Mouse (Mus musculus) limb, embryonic 13.5 days (tissue): Measurements from ENCODE around the gene Lcmt1. TPM values are rescaled to one million over a fixed set of nuclear protein-coding genes. Genes with fewer than 3 reads are reported as not detected.

Source experiments
- ATAC-seq: fragments of 200-750 bp; cut with Nextera tagmentation; 2 replicates; pipeline ENCODE4 v1.8.0; 2017; ENCODE audit warnings: low read depth, moderate number of reproducible peaks, moderate TSS enrichment; ENCODE audit not compliant: low FRiP score
- H3K27ac ChIP-seq: fragments of 300-500 bp; sonication (generic); 2 replicates; pipeline ENCODE4 v1.5.1; 2015; ENCODE audit warnings: inconsistent platforms, mild to moderate bottlenecking, moderate library complexity
- H3K27me3 ChIP-seq: fragments of 300-500 bp; sonication (generic); 2 replicates; pipeline ENCODE4 v1.6.1; 2015; ENCODE audit warnings: mild to moderate bottlenecking, inconsistent platforms
- H3K36me3 ChIP-seq: fragments of 300-500 bp; sonication (generic); 2 replicates; pipeline ENCODE4 v1.6.1; 2015; ENCODE audit warnings: inconsistent platforms, mild to moderate bottlenecking, moderate library complexity
- H3K4me1 ChIP-seq: fragments of 300-500 bp; sonication (generic); 2 replicates; pipeline ENCODE4 v1.6.1; 2015; ENCODE audit warnings: inconsistent platforms
- H3K4me2 ChIP-seq: fragments of 300-500 bp; sonication (generic); replicated peaks from 2 replicates; pipeline ENCODE4 v1.6.1; 2015; ENCODE audit warnings: inconsistent platforms, mild to moderate bottlenecking, moderate library complexity
- H3K4me3 ChIP-seq: fragments of 300-500 bp; sonication (generic); 2 replicates; pipeline ENCODE4 v1.5.1; 2015; ENCODE audit warnings: moderate library complexity, mild to moderate bottlenecking, inconsistent platforms
- H3K9ac ChIP-seq: fragments of 300-500 bp; sonication (generic); 2 replicates; pipeline ENCODE4 v1.6.1; 2015; ENCODE audit warnings: mild to moderate bottlenecking, inconsistent platforms
- H3K9me3 ChIP-seq: fragments of 300-500 bp; sonication (generic); 2 replicates; pipeline ENCODE4 v1.6.1; 2016; ENCODE audit warnings: inconsistent platforms
- WGBS: fragments of 180-500 bp; shearing (Covaris S2); methylation state at CpG from one replicate; pipeline ENCODE4 v1.1.7; 2015; 5-methylcytosine and 5-hydroxymethylcytosine counted together
- polyA plus RNA-seq: library from polyadenylated mRNA; unstranded; fragments of >200 nt; fragmentation: Nextera tagmentation; extraction: Ambion mirVana; gene quantifications from 2 replicates; pipeline ENCODE4 v1.2.1, GENCODE M21; 2015

Lcmt1 gene
- polyA plus RNA-seq, 1 experiment from 2014 or later: 46.4 TPM

- 44% methylated on average over 3 of the region's 3 CpGs for WGBS
- H3K36me3 ChIP-seq: no peaks in the 10 kb centered on the region; the same call in 1 of the 2 replicates
- H3K4me3 ChIP-seq: no peak overlapping the region
- no peak overlapping the region for H3K27ac ChIP-seq
- H3K9me3 ChIP-seq: no peaks in the 10 kb centered on the region
- H3K9ac ChIP-seq: no peak overlapping the region
- ATAC-seq: no peak
- no peak overlapping the region for H3K4me2 ChIP-seq
- peaks cover 31% of the 10 kb centered on the region for H3K4me1 ChIP-seq
- no peaks in the 10 kb centered on the region for H3K27me3 ChIP-seq
These were observed 24.5 kb upstream of the Lcmt1 start for GRCm38 (mm10) chr7:123345041-123345544.

- no peak for ATAC-seq
- H3K27ac ChIP-seq: no peak overlapping the region
- WGBS: 73% methylated on average over 7 of the region's 7 CpGs
These were observed 22.8 kb upstream of the Lcmt1 start for GRCm38 (mm10) chr7:123346631-123347290.

GRCm38 (mm10) chr7:123349813-123350212 is 19.8 kb upstream of the Lcmt1 start:
- Histone ChIP-seq H3K27ac (no peak overlapping the region), H3K9ac (no peak overlapping the region), H3K4me2 (no peak overlapping the region), H3K4me1 (peaks cover 9% of the 10 kb centered on the region), H3K27me3 (no peaks in the 10 kb centered on the region), H3K4me3 (no peak overlapping the region), H3K9me3 (no peaks in the 10 kb centered on the region), H3K36me3 (no peaks in the 10 kb centered on the region)
- WGBS: 91% methylated on average over 11 of the region's 11 CpGs
- no peak for ATAC-seq

More at GRCm38 (mm10) chr7:123346631-123347290, 22.8 kb upstream of the Lcmt1 start:
- Histone ChIP-seq H3K9me3 (no peaks in the 10 kb centered on the region), H3K4me2 (no peak overlapping the region), H3K9ac (no peak overlapping the region), H3K4me3 (no peak overlapping the region), H3K27me3 (no peaks in the 10 kb centered on the region), H3K4me1 (peaks cover 22% of the 10 kb centered on the region), H3K36me3 (no peaks in the 10 kb centered on the region; the same call in 1 of the 2 replicates)

- Histone ChIP-seq H3K27me3 (no peaks in the 10 kb centered on the region), H3K9me3 (no peaks in the 10 kb centered on the region), H3K4me1 (peaks cover 8% of the 10 kb centered on the region), H3K4me2 (no peak overlapping the region), H3K36me3 (no peaks in the 10 kb centered on the region), H3K27ac (no peak overlapping the region), H3K4me3 (no peak overlapping the region), H3K9ac (no peak overlapping the region)
- 73% methylated on average over 2 of the region's 2 CpGs for WGBS
- no peak for ATAC-seq
These were observed 19.3 kb upstream of the Lcmt1 start for GRCm38 (mm10) chr7:123350243-123350642.

GRCm38 (mm10) chr7:123353081-123353480 is 16.5 kb upstream of the Lcmt1 start:
- 93% methylated on average over 4 of the region's 4 CpGs for WGBS
- Histone ChIP-seq H3K9ac (no peak overlapping the region), H3K4me3 (no peak overlapping the region), H3K4me1 (0 out of 2 replicates have a peak, but pooled peaks cover 8% of the 10 kb centered on the region), H3K36me3 (no peaks in the 10 kb centered on the region), H3K27ac (no peak overlapping the region), H3K9me3 (no peaks in the 10 kb centered on the region), H3K27me3 (no peaks in the 10 kb centered on the region), H3K4me2 (no peak overlapping the region)
- no peak for ATAC-seq

- H3K9me3 ChIP-seq: no peaks in the 10 kb centered on the region
These were observed 15.7 kb upstream of the Lcmt1 start for GRCm38 (mm10) chr7:123353879-123354278.

GRCm38 (mm10) chr7:123354392-123354791 is 15.2 kb upstream of the Lcmt1 start:
- no peaks in the 10 kb centered on the region for H3K36me3 ChIP-seq
- 82% methylated on average over 5 of the region's 5 CpGs for WGBS
- 0 out of 2 replicates have a peak, but pooled peaks cover 8% of the 10 kb centered on the region for H3K4me1 ChIP-seq
- ATAC-seq: no peak
- H3K9ac ChIP-seq: no peak overlapping the region
- no peaks in the 10 kb centered on the region for H3K9me3 ChIP-seq
- H3K27me3 ChIP-seq: no peaks in the 10 kb centered on the region
- H3K4me2 ChIP-seq: no peak overlapping the region
- no peak overlapping the region for H3K4me3 ChIP-seq
- H3K27ac ChIP-seq: no peak overlapping the region

More at GRCm38 (mm10) chr7:123353879-123354278, 15.7 kb upstream of the Lcmt1 start:
- no peaks in the 10 kb centered on the region for H3K27me3 ChIP-seq
- ATAC-seq: no peak
- H3K4me3 ChIP-seq: no peak overlapping the region
- no peaks in the 10 kb centered on the region for H3K36me3 ChIP-seq
- H3K9ac ChIP-seq: no peak overlapping the region
- 0 out of 2 replicates have a peak, but pooled peaks cover 8% of the 10 kb centered on the region for H3K4me1 ChIP-seq
- no peak overlapping the region for H3K4me2 ChIP-seq
- 86% methylated on average over 5 of the region's 5 CpGs for WGBS
- H3K27ac ChIP-seq: no peak overlapping the region

GRCm38 (mm10) chr7:123354851-123355250 is 14.7 kb upstream of the Lcmt1 start:
- no peaks in the 10 kb centered on the region for H3K9me3 ChIP-seq
- H3K4me2 ChIP-seq: no peak overlapping the region
- no peak overlapping the region for H3K27ac ChIP-seq
- 0 out of 2 replicates have a peak, but pooled peaks cover 8% of the 10 kb centered on the region for H3K4me1 ChIP-seq
- H3K9ac ChIP-seq: no peak overlapping the region
- no peak for ATAC-seq
- WGBS: 93% methylated on average over 2 of the region's 2 CpGs
- no peaks in the 10 kb centered on the region for H3K36me3 ChIP-seq
- H3K4me3 ChIP-seq: no peak overlapping the region
- no peaks in the 10 kb centered on the region for H3K27me3 ChIP-seq

- Histone ChIP-seq H3K36me3 (no peaks in the 10 kb centered on the region), H3K27me3 (no peaks in the 10 kb centered on the region), H3K9ac (no peak overlapping the region), H3K4me3 (no peak overlapping the region), H3K9me3 (no peaks in the 10 kb centered on the region), H3K4me1 (0 out of 2 replicates have a peak, but pooled peaks cover 8% of the 10 kb centered on the region), H3K27ac (no peak overlapping the region), H3K4me2 (no peak overlapping the region)
- 74% methylated on average over 3 of the region's 3 CpGs for WGBS
- no peak for ATAC-seq
These were observed 13.4 kb upstream of the Lcmt1 start for GRCm38 (mm10) chr7:123356158-123356557.

GRCm38 (mm10) chr7:123359101-123359500 is 10.5 kb upstream of the Lcmt1 start:
- Histone ChIP-seq H3K36me3 (no peaks in the 10 kb centered on the region), H3K9ac (no peak overlapping the region), H3K4me3 (no peak overlapping the region)

GRCm38 (mm10) chr7:123360185-123360584 is 9.4 kb upstream of the Lcmt1 start:
- no peak overlapping the region for H3K4me2 ChIP-seq
- WGBS: 80% methylated on average over 5 of the region's 5 CpGs
- peaks cover 30% of the 10 kb centered on the region for H3K4me1 ChIP-seq
- H3K9ac ChIP-seq: no peak overlapping the region
- no peak overlapping the region for H3K4me3 ChIP-seq
- H3K27ac ChIP-seq: no peak overlapping the region
- H3K36me3 ChIP-seq: no peaks in the 10 kb centered on the region
- no peaks in the 10 kb centered on the region for H3K9me3 ChIP-seq
- no peaks in the 10 kb centered on the region for H3K27me3 ChIP-seq
- no peak for ATAC-seq

More at GRCm38 (mm10) chr7:123359101-123359500, 10.5 kb upstream of the Lcmt1 start:
- H3K27ac ChIP-seq: no peak overlapping the region
- no peak for ATAC-seq
- no peaks in the 10 kb centered on the region for H3K9me3 ChIP-seq
- no peak overlapping the region for H3K4me2 ChIP-seq
- no peaks in the 10 kb centered on the region for H3K27me3 ChIP-seq
- H3K4me1 ChIP-seq: peaks cover 20% of the 10 kb centered on the region
- WGBS: 82% methylated on average over 7 of the region's 7 CpGs

- Histone ChIP-seq H3K9me3 (no peaks in the 10 kb centered on the region), H3K4me3 (no peak overlapping the region), H3K4me1 (peaks cover 30% of the 10 kb centered on the region), H3K4me2 (no peak overlapping the region), H3K36me3 (no peaks in the 10 kb centered on the region), H3K27me3 (no peaks in the 10 kb centered on the region), H3K9ac (no peak overlapping the region), H3K27ac (no peak overlapping the region)
- 87% methylated on average over 7 of the region's 7 CpGs for WGBS
- ATAC-seq: no peak
These were observed 8.2 kb upstream of the Lcmt1 start for GRCm38 (mm10) chr7:123361229-123361980.
